Mouse (Mus musculus) layer of hippocampus, adult 2 months (tissue): ENCODE data around the gene Mrpl49. TPM values are rescaled to one million over a fixed set of nuclear protein-coding genes. Genes with fewer than 3 reads are reported as not detected.

Experiments
- DNase-seq, 2 experiments: peaks; one replicate each; pipeline ENCODE4 v3.0.0; 2022; ENCODE audit warnings: low spot score in 2 of 2
- H3K27ac ChIP-seq: fragments of 200-600 bp; 2 replicates; pipeline ENCODE4 v1.8.1; 2022
- H3K4me3 ChIP-seq: fragments of 200-600 bp; 2 replicates; pipeline ENCODE4 v1.8.1; 2022; ENCODE audit warnings: mild to moderate bottlenecking
- CTCF ChIP-seq: fragments of 200-600 bp; conservative IDR thresholded peaks from 2 replicates; pipeline ENCODE4 v1.8.1; 2022; ENCODE audit warnings: antibody characterized with exemption, mild to moderate bottlenecking, moderate library complexity
- total RNA-seq, 2 experiments: library from RNA; stranded (reverse); gene quantifications; 2 replicates each; pipeline ENCODE4 v1.2.3; 2021

The Mrpl49 gene
- total RNA-seq, 2 experiments from 2014 or later: 42.8 to 49.6 TPM

- no peak for DNase-seq
- Histone ChIP-seq H3K27ac (no peak within 1 kb of the TSS), H3K4me3 (no peak within 1 kb of the TSS)
- no peak for TF ChIP-seq CTCF
Measured at GRCm38 (mm10) chr19:6079983-6080480, 22.4 kb upstream of the Mrpl49 start, which contains the start of gene Tmem262. Tmem262 (plus strand) TSS chr19:6080033.

- peak; percentile 86 to 89 for DNase-seq
- Histone ChIP-seq H3K4me3 (peak within 1 kb of the TSS; percentile 72), H3K27ac (peak within 1 kb of the TSS; percentile 95)
- no peak for TF ChIP-seq CTCF
Measured at GRCm38 (mm10) chr19:6076564-6077393, 19.2 kb upstream of the Mrpl49 start, which contains the start of gene Vps51. Vps51 (minus strand) TSS chr19:6077231.

GRCm38 (mm10) chr19:6073889-6074288 is 16.3 kb upstream of the Mrpl49 start:
- Histone ChIP-seq H3K27ac (0 out of 2 replicates have a peak overlapping the region, but pooled peaks have one; percentile 14), H3K4me3 (no peak overlapping the region)
- no peak for DNase-seq
- TF ChIP-seq CTCF: no peak

- no peak for TF ChIP-seq CTCF
- Histone ChIP-seq H3K27ac (no peak overlapping the region), H3K4me3 (no peak overlapping the region)
- no peak for DNase-seq
Measured at GRCm38 (mm10) chr19:6071261-6071660, 13.7 kb upstream of the Mrpl49 start.

- H3K4me3 ChIP-seq: no peak overlapping the region
- H3K27ac ChIP-seq: no peak overlapping the region
- no peak for DNase-seq
- no peak for TF ChIP-seq CTCF
Measured at GRCm38 (mm10) chr19:6070571-6071250, 13.1 kb upstream of the Mrpl49 start.

- no peak for DNase-seq
- H3K27ac ChIP-seq: no peak overlapping the region
- no peak for TF ChIP-seq CTCF
- H3K4me3 ChIP-seq: no peak overlapping the region
Measured at GRCm38 (mm10) chr19:6069851-6070250, 12.3 kb upstream of the Mrpl49 start.

GRCm38 (mm10) chr19:6068951-6069350 is 11.4 kb upstream of the Mrpl49 start:
- Histone ChIP-seq H3K27ac (no peak overlapping the region), H3K4me3 (no peak overlapping the region)
- peak; percentile 30; the same call in 1 of the 2 replicates for TF ChIP-seq CTCF
- DNase-seq: no peak

- peak; percentile 35 for TF ChIP-seq CTCF
- H3K4me3 ChIP-seq: peak within 1 kb of the TSS; percentile 57
Measured at GRCm38 (mm10) chr19:6067724-6068415, 10.3 kb upstream of the Mrpl49 start, which contains the start of gene Tm7sf2. Tm7sf2 (minus strand) TSS chr19:6068373.

GRCm38 (mm10) chr19:6067011-6067723 is 9.6 kb upstream of the Mrpl49 start:
- peak; percentile 66 to 80 for DNase-seq
- Histone ChIP-seq H3K27ac (peak overlapping the region; percentile 87), H3K4me3 (peak overlapping the region; percentile 57)
- peak; percentile 97 for TF ChIP-seq CTCF

More at GRCm38 (mm10) chr19:6067724-6068415, 10.3 kb upstream of the Mrpl49 start, which contains the start of gene Tm7sf2:
- DNase-seq: peak; percentile 86 to 88
- peak within 1 kb of the TSS; percentile 87 for H3K27ac ChIP-seq

- Histone ChIP-seq H3K4me3 (peak overlapping the region; percentile 57), H3K27ac (peak overlapping the region; percentile 87)
- TF ChIP-seq CTCF: no peak
- no peak for DNase-seq
Measured at GRCm38 (mm10) chr19:6066571-6066970, 9.0 kb upstream of the Mrpl49 start.

- H3K4me3 ChIP-seq: peak overlapping the region; percentile 85; the same call in 1 of the 2 replicates
- DNase-seq: no peak
- no peak for TF ChIP-seq CTCF
- no peak overlapping the region for H3K27ac ChIP-seq
Measured at GRCm38 (mm10) chr19:6063081-6063480, 5.5 kb upstream of the Mrpl49 start.

GRCm38 (mm10) chr19:6062418-6062817 is 4.8 kb upstream of the Mrpl49 start:
- TF ChIP-seq CTCF: no peak
- peak overlapping the region; percentile 96 for H3K27ac ChIP-seq
- H3K4me3 ChIP-seq: peak overlapping the region; percentile 85
- no peak for DNase-seq
